In the genomic region with DNA sequence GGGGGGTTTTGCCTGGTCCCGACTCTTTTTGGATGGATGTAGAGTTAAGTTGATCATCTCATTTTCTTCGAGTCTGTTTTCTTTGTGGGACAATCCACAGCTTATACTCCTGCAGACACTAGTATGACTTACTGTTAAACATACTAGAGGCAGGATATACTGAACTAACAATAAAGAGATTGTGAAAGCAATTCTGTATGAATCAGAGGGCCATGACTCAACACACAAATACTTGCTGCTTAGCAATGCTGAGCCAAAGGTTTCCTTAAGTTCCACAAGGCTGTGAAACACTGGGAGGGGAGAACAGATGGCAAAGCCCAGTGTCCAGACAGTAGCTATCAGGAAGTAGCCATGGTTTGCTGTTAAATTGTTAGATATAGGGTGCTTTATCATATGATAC, we compare ENCODE assay signal across 21 mouse cellular contexts. TPM values are rescaled to one million over a fixed set of nuclear protein-coding genes. Genes with fewer than 3 reads are reported as not detected.
"Had no signal": no experiment of that assay in that cellular context is flagged by ENCODE, and none has a peak within 500 bp of the region (broad histone marks: within the 10 kb centered on the region; RNA-seq: fewer than 3 reads in every experiment).

No protein-coding gene starts in this region.

- H3K4me3 ChIP-seq: limb, embryonic 15.5 days; liver, embryonic 12.5 days; midbrain, embryonic 10.5 days; neural tube, embryonic 13.5 days had no signal

- DNase-seq: kidney, postnatal 25 days; layer of hippocampus, adult 9-11 months; layer of hippocampus, postnatal 36 days; lung, embryonic 14.5 days; lung, postnatal 10 days; lung, postnatal 4 days; midbrain, embryonic 14.5 days; retina, postnatal 1 day; right cerebral cortex, postnatal 4 days; spleen, adult 18-20 months; thymus, adult 2 months; thymus, postnatal 25 days had no signal

- H3K4me2 ChIP-seq: limb, embryonic 15.5 days; liver, embryonic 12.5 days; lung, embryonic 14.5 days; neural tube, embryonic 13.5 days had no signal

- H3K4me1 ChIP-seq: limb, embryonic 15.5 days; liver, embryonic 12.5 days; midbrain, embryonic 10.5 days; neural tube, embryonic 13.5 days had no signal

- H3K36me3 ChIP-seq: limb, embryonic 15.5 days; liver, embryonic 12.5 days; midbrain, embryonic 10.5 days; neural tube, embryonic 13.5 days had no signal

- H3K9ac ChIP-seq: limb, embryonic 15.5 days; liver, embryonic 12.5 days; lung, embryonic 14.5 days; neural tube, embryonic 13.5 days had no signal

- ATAC-seq: liver, embryonic 12.5 days had no signal

- H3K27me3 ChIP-seq: limb, embryonic 15.5 days had no signal

- H3K9me3 ChIP-seq: limb, embryonic 15.5 days; liver, embryonic 12.5 days; midbrain, embryonic 10.5 days; neural tube, embryonic 13.5 days had no signal

- H3K27ac ChIP-seq: limb, embryonic 15.5 days; liver, embryonic 12.5 days; midbrain, embryonic 10.5 days; neural tube, embryonic 13.5 days had no signal

RNA-seq across cellular contexts. Expression of a gene that starts 6.7 kb away (rescaled TPM):
- total RNA-seq: megakaryocyte, adult 5-6 weeks had no signal
- polyA plus RNA-seq: kidney, embryonic 16.5 days; liver, embryonic 12.5 days; liver, embryonic 16.5 days; testis, adult 2 months; thymus, adult 2 months had no signal

RNA-seq across cellular contexts. Expression of a gene that starts 15.7 kb away (rescaled TPM):
- total RNA-seq: megakaryocyte, adult 5-6 weeks; monocyte, adult 5-6 weeks had no signal
